Mouse (Mus musculus) hematopoietic stem cell, adult 5-6 weeks (primary cell): ENCODE measurements around the gene Hebp2. TPM values are rescaled to one million over a fixed set of nuclear protein-coding genes. Genes with fewer than 3 reads are reported as not detected.

ENCODE experiments used
- ATAC-seq, 2 experiments: fragments of 125-278 bp in 1 of 2; replicated peaks in 1 of 2; 2 replicates each; pipeline ENCODE4 v1.8.0; 2016 to 2017; ENCODE audit warnings: inconsistent platforms in 2 of 2, mild to moderate bottlenecking in 2 of 2, moderate number of reproducible peaks in 2 of 2, low read depth in 1 of 2, moderate TSS enrichment in 1 of 2; ENCODE audit not compliant: low FRiP score in 2 of 2, poor library complexity in 2 of 2, severe bottlenecking in 2 of 2, insufficient read depth in 1 of 2, low TSS enrichment in 1 of 2
- total RNA-seq: library from RNA; stranded (forward); fragments of 172-1452, 232-1000 nt; gene quantifications from 2 replicates; pipeline ENCODE4 v1.2.3, GENCODE M21; 2017

The Hebp2 gene
- total RNA-seq, 1 experiment from 2014 or later: not detected

DNA sequence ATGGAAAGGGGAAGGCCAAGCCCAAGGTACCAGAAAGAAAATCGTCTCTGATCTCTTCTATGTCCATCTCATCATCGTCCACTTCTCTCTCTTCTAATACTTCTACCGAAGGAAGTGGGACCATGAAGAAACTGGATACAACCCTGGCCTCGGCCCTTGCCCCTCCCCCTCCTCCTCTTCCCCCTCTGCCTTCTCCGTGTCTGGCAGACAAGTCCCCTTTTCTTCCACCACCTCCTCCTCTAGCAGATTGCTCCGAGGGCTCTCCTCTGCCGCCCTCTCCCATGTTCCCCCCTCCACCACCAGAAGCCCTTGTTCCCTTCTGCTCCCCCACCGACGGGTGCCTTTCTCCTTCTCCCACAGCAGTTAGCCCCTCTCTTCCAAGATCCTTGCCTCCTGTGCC is 20.1 kb downstream of the Hebp2 start:
- no peak for ATAC-seq

DNA sequence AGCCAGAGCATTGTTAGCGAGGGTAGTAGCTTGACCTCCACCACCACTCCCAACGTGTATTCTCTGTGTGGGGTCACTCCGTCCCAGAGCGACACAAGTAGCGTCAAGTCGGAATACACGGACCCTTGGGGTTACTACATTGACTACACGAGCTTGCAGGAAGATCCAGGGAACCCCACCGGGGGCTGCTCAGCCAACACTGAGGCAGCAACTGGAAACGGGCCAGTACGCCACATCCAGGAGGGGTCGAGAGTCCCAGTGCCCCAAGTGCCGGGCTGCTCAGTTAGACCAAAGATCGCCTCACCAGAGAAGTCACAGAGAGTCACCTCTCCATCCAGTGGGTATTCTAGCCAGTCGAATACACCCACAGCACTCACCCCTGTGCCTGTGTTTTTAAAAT is 20.6 kb downstream of the Hebp2 start:
- ATAC-seq: no peak

DNA sequence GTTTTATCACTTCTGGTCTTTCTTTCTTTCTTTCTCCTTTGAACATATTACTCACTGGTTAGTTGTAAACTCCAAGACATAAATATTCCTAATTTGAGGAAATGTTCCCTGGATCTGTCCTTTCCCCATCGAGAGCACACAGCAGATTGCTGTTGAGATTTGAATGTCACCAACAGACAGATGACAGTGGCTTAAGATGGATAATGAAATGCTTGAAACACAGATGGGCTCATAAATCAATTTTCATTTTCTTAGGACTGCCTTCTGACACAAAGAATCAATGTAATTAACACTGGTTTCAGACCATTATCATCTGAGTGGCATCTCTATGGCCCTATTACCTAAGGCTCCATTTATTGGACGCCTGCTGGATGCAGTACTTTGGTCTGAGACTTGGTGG is 23.3 kb downstream of the Hebp2 start:
- no peak for ATAC-seq

DNA sequence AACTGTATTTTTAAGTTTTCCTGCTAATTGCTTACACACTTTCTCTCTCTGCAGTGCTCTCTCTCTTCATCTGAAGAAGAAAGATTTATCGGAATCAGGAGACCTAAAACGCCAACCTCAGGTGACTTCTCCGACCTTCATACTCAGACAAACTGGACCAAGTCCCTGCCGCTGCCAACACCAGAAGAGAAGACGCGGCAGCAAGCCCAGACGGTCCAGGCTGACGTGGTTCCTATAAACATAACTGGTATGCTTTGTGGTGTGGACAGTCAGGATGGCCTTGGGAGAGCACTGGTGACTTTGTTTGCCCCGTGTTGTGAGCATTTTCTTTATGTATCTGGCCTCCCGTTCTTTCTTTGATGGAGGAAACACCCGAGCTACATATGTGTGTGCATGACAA is 34.4 kb downstream of the Hebp2 start:
- ATAC-seq: no peak

DNA sequence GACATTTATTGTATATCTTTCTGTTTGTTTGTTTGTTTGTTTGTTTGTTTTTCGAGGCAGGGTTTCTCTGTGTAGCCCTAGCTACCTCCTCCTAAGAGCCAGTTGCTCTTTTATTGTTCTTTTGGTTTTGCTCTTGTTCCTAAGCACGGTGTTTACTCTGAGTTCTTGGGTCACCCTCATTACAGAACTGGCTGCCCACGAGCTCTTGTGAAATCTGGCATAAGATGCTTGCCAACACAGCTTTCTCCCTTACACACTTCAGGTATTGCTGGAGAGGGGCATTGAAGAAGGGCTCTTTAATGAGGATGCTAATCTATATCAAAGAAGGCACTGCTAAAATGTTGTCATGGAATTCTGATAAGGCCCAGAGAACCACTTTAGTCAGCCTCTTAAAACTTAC is 35.2 kb downstream of the Hebp2 start:
- no peak for ATAC-seq

DNA sequence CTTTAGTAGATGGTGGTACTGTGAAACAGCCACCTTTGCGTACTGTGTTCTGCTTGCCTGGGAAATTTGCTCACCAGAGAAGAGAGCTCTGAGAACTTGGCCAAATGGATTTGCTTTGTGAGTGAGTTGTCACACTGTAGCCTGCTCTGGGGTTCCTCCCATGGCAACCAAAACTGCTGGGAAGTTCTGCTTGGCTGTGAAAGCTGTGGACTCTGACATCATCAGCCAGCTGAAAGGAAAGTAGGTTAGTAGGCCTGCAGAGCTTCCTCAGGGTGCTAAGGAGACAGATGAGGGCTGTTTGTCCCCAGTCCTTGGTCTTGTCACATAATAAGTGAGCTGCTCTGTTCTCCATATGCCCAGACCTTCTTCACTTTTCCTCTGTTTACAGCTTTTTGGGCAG is 37.3 kb downstream of the Hebp2 start:
- ATAC-seq: no peak

DNA sequence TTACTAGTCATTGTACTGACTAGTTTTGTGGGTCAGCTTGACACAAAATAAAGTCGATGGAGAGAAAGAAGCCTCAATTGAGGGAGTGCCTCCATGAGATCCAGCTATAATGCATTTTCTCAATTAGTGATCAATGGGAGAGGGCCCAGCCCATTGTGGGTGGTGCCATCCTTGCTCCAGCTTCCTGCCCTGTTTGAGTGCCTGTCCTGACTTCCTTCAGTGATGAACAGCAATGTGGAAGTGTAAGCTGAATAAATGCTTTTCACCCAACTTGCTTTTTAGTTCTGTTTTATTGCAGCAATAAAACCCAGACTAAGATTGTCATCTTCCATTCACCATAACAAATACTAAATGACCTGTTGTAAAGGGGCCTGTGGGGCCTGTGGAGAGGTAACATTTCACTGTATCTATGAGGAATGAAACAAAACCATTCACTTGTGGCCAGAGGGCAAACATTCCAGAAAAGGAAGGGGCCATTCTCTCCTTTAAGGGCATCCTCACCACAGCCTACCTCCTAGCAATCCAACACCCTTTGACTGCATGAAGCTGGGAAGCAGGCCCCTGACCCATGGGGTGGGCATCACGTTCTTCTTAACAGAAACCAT is 37.9 kb downstream of the Hebp2 start:
- no peak for ATAC-seq

DNA sequence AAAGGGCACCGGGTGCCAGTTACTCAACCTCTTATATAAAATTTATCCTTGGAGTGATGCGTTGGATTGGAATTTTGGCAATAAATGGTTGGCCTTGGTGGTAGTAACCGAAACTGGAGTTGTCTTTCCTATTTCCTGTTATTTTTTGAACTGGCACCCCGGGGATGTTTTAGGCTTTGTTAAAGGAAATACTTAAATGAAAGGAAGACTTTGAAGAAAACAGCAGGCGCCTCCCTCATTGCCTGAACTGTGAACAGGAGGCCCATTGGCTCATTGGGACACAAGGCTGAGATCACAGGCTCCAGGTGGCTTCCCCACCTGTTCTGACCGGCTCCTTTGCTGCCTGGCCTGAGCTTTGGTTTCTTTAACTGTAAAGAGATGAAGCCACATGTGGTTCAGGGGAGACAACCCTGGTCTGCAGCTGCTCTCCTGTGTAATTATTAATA is 39.4 kb downstream of the Hebp2 start:
- no peak for ATAC-seq

DNA sequence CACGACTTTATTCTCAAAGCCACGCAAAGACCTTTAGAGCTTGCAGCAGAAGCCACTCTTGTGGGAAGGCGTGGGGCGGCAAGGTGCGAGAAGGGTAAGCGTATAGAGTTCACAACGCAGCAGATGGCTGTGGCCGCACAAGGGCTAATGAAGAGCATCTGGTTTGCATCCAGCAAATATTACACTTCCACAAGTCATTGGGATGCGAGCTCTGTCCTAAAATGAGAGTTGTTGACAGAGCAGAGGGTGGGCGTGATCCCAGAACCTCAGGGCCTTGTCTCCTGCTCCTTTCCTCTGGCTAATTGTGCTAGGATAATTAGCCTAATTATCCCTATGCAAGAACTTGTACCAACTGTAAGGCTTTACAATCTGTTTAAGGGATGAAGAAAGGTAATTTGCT is 40.2 kb downstream of the Hebp2 start:
- no peak for ATAC-seq

DNA sequence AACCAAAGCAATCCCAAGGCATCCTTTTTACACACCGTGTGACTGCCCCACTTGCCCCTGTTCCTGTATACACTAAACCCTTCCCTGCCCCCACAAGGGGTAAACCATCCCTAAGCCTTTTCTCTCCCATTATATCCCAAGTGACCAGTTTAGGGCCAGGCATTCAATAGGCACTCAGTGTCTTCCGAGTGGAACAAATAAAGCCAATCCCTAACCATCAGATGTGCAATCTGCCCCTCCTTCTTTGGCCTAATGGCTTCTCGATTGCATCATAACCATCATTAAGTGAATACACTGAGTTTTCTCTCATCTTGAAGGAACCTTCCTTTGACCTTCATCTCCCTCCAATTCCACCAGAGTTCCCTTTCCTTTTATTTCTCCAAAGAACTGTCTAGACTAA is 43.9 kb downstream of the Hebp2 start:
- no peak for ATAC-seq

DNA sequence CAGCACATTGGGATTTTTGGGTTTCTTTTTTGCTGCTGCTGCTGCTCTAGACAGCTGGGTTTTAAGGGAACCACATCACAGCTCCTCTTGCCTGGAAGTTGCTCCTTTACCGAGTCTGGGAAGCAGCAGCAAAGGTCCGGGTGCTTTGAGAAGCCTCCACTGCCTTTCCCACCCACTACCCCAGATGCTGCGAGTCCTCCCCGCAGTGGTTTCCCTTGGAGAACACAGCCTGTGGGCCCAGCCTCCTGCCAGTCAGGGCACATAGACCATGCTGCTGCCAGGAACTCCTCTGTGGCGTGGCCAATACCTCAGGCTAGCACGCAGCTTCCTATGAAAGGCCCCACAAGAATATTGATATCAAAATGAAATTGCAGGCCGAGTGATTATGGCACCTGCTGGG is 48.8 kb downstream of the Hebp2 start:
- ATAC-seq: no peak

DNA sequence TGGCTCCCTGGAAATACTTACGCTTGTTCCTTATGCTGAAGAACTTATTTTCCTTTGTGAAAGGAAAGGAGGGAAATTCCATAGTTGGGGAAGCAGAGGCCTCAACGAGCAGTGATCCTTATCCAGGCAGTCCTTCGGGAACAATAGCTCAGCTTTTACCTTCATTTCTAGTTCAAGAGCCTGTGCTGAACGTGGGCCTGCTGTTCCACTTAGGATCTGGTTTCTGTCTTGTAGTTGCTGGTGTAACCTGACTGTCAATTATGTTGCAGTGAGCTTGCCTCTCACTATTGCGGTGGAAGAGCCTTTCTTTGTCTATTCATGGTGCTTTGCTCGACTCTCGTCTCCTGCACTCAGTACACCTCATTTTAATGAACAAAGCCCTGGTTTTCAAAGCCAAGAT is 51.6 kb downstream of the Hebp2 start:
- no peak for ATAC-seq

DNA sequence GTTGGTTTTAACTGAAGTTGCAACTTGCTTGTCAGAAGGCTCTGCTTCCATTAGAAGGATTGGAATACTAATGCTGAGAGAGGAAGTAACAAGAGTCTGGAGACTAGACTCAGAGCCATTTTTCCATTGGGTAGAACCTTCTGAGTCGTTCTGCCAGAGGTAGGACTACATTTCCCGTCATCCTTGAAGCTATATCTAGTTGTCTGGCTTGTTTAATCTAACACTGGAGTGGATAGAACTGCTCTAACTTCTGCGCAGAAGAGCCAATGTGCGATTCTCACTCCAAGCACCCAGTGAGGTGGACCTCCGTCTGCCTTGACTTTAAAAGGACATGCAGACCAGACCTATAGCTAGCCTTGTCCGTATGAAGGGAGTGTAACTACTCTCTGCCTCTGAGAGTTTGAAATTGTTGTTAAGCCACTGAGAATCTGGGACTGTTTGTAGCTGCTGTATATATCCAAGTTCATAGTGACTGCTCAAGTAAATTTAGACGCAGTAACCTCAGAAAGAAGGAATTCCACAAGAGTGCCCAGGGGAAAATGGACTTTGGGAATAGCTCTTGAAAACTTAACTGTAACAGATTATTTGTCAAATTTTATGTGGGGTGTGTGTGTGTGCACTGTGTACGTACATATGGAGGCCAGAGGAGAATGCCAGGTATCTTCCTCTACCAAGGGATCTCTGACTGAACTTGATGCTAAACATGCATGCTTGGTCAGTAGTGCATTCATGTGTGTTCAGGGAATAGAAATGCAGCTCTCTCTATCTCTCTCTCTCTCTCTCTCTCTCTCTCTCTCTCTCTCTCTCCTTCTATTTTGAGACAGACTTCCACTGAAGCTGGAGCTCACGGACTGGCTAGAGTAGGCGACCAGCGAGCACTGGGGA is 52.6 kb downstream of the Hebp2 start:
- no peak for ATAC-seq

DNA sequence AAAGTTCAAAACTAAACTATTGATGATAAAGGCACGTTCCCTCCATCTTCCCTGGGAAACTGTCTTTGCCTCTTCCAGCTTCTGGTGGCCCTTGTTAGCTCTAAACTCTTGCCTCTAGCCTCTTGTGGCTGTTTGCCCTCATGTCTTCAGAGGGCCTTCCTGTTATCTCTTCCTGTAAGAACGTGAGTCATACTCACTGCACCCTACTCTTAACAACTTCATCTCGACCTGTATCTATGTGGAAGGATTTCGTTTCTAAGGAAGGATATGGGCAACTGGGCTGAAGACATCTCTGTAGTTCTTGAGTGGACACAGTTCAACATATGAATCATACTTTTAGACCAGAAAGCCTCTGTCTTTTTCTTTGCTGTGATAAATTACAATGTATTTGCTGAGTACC is 53.9 kb downstream of the Hebp2 start:
- no peak for ATAC-seq

DNA sequence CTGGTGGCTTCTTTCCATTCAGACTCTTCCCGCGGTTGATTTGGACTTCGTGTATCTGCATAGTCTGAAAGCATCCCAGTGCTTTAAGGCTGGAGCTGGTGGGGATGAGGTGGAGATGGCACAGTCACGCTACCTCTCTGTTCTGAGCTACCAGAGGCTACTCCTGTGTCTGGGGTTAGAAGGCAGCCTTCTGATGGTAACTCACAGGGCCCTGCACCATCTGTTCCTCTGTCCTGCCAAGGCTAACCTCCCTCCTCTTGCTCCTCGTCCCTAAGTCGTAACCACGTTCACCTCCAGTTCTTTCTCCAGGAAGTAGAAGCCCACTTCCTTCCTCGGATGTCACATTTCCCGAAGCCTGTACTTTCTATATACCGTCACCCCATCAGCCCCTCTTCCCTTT is 55.9 kb downstream of the Hebp2 start:
- ATAC-seq: no peak
